Mouse (Mus musculus): ENCODE measurements at regions not wholly inside any gene's neighbourhood (a gene's known extent, or its start where the extent isn't known, plus 50 kb on each side); places are given as distances from the start of the nearest gene placed in this dataset.
"Not testable (repeated sequence)": the region's sequence is repeated elsewhere in the genome, so short reads cannot be mapped to it uniquely, and the experiment has no call there.

- no peak for DNase-seq (ENCODE audit: extremely low spot score in 1 of 2, low spot score in 1 of 2)
Measured at GRCm38 (mm10) chr2:53605829-53606228, 414.3 kb downstream of the Arl6ip6 start.

- DNase-seq (ENCODE audit: extremely low spot score in 1 of 2, low spot score in 1 of 2) = peak; percentile 18 to 39
Measured at GRCm38 (mm10) chr2:53619681-53620080, 428.2 kb downstream of the Arl6ip6 start.

GRCm38 (mm10) chr2:53632816-53633474 lies 441.4 kb downstream of the Arl6ip6 start:
- not testable (repeated sequence) for DNase-seq (ENCODE audit: extremely low spot score in 1 of 2, low spot score in 1 of 2)

- no peak for DNase-seq (ENCODE audit: extremely low spot score in 1 of 2, low spot score in 1 of 2)
Measured at GRCm38 (mm10) chr2:53668599-53669372, 416.6 kb downstream of the Rprm start.

GRCm38 (mm10) chr2:53680350-53681011 lies 404.9 kb downstream of the Rprm start:
- DNase-seq (ENCODE audit: extremely low spot score in 1 of 2, low spot score in 1 of 2) = no peak

GRCm38 (mm10) chr2:53682599-53682998 lies 402.8 kb downstream of the Rprm start:
- DNase-seq (ENCODE audit: extremely low spot score in 1 of 2, low spot score in 1 of 2) = no peak

GRCm38 (mm10) chr2:53687281-53687680 lies 398.1 kb downstream of the Rprm start:
- DNase-seq (ENCODE audit: extremely low spot score in 1 of 2, low spot score in 1 of 2) = no peak

- DNase-seq (ENCODE audit: extremely low spot score in 1 of 2, low spot score in 1 of 2) = no peak
Measured at GRCm38 (mm10) chr2:53689223-53689880, 396.0 kb downstream of the Rprm start.

GRCm38 (mm10) chr2:53691580-53692118 lies 393.7 kb downstream of the Rprm start:
- DNase-seq (ENCODE audit: extremely low spot score in 1 of 2, low spot score in 1 of 2) = no peak

GRCm38 (mm10) chr2:53711213-53711612 lies 374.1 kb downstream of the Rprm start:
- peak; percentile 83 to 89 for DNase-seq (ENCODE audit: extremely low spot score in 1 of 2, low spot score in 1 of 2)

- no peak for DNase-seq (ENCODE audit: extremely low spot score in 1 of 2, low spot score in 1 of 2)
Measured at GRCm38 (mm10) chr2:53713106-53713640, 372.2 kb downstream of the Rprm start.

- DNase-seq (ENCODE audit: extremely low spot score in 1 of 2, low spot score in 1 of 2) = peak in 1 of 2 experiments; percentile 23
Measured at GRCm38 (mm10) chr2:53715017-53715416, 370.3 kb downstream of the Rprm start.

- DNase-seq (ENCODE audit: extremely low spot score in 1 of 2, low spot score in 1 of 2) = no peak
Measured at GRCm38 (mm10) chr2:53723231-53723630, 362.1 kb downstream of the Rprm start.

- DNase-seq (ENCODE audit: extremely low spot score in 1 of 2, low spot score in 1 of 2) = peak; percentile 41 to 66
Measured at GRCm38 (mm10) chr2:53728693-53729092, 356.7 kb downstream of the Rprm start.

- no peak for DNase-seq (ENCODE audit: extremely low spot score in 1 of 2, low spot score in 1 of 2)
Measured at GRCm38 (mm10) chr2:53730451-53730850, 354.9 kb downstream of the Rprm start.

- no peak for DNase-seq (ENCODE audit: extremely low spot score in 1 of 2, low spot score in 1 of 2)
Measured at GRCm38 (mm10) chr2:53763486-53763885, 321.9 kb downstream of the Rprm start.

GRCm38 (mm10) chr2:53782035-53782434 lies 303.3 kb downstream of the Rprm start:
- not testable (repeated sequence) for DNase-seq (ENCODE audit: extremely low spot score in 1 of 2, low spot score in 1 of 2)

GRCm38 (mm10) chr2:53788599-53788998 lies 296.8 kb downstream of the Rprm start:
- not testable (repeated sequence) for DNase-seq (ENCODE audit: extremely low spot score in 1 of 2, low spot score in 1 of 2)

GRCm38 (mm10) chr2:53796605-53797004 lies 288.7 kb downstream of the Rprm start:
- DNase-seq (ENCODE audit: extremely low spot score in 1 of 2, low spot score in 1 of 2) = no peak

- DNase-seq (ENCODE audit: extremely low spot score in 1 of 2, low spot score in 1 of 2) = peak in 1 of 2 experiments; percentile 2
Measured at GRCm38 (mm10) chr2:53803666-53804065, 281.7 kb downstream of the Rprm start.

Measured in frontal cortex, adult 2 months (tissue).